Mouse (Mus musculus) limb, embryonic 10.5 days (tissue): ENCODE data around the gene Dst. TPM values are rescaled to one million over a fixed set of nuclear protein-coding genes. Genes with fewer than 3 reads are reported as not detected.

Experiments used
- DNase-seq: peaks from one replicate; pipeline ENCODE4 v3.0.0-alpha.2; 2017; ENCODE audit warnings: low spot score
- H3K27ac ChIP-seq: fragments of 300-500 bp; sonication (generic); 2 replicates; pipeline ENCODE4 v1.5.1; 2016; ENCODE audit warnings: mild to moderate bottlenecking
- H3K27me3 ChIP-seq: fragments of 300-500 bp; sonication (generic); 2 replicates; pipeline ENCODE4 v1.6.1; 2016; ENCODE audit warnings: low read depth, mild to moderate bottlenecking; ENCODE audit not compliant: poor library complexity, severe bottlenecking
- H3K36me3 ChIP-seq: fragments of 300-500 bp; sonication (generic); 2 replicates; pipeline ENCODE4 v1.6.1; 2016; ENCODE audit warnings: mild to moderate bottlenecking, moderate library complexity
- H3K4me1 ChIP-seq: fragments of 300-500 bp; sonication (generic); 2 replicates; pipeline ENCODE4 v1.6.1; 2016
- H3K4me3 ChIP-seq: fragments of 300-500 bp; sonication (generic); 2 replicates; pipeline ENCODE4 v1.5.1; 2016; ENCODE audit warnings: mild to moderate bottlenecking, moderate library complexity
- H3K9me3 ChIP-seq: fragments of 300-500 bp; sonication (generic); replicated peaks from 2 replicates; pipeline ENCODE4 v1.6.1; 2016; ENCODE audit warnings: mild to moderate bottlenecking
- WGBS: fragments of 180-500 bp; shearing (Covaris S2); methylation state at CpG from one replicate; pipeline ENCODE4 v1.1.7; 2016; 5-methylcytosine and 5-hydroxymethylcytosine counted together
- polyA plus RNA-seq: library from polyadenylated mRNA; unstranded; fragments of >200 nt; fragmentation: Nextera tagmentation; extraction: Ambion mirVana; gene quantifications from 2 replicates; pipeline ENCODE4 v1.2.1, GENCODE M21; 2016

Gene Dst
- polyA plus RNA-seq, 1 experiment from 2014 or later: 9.7 TPM

DNA sequence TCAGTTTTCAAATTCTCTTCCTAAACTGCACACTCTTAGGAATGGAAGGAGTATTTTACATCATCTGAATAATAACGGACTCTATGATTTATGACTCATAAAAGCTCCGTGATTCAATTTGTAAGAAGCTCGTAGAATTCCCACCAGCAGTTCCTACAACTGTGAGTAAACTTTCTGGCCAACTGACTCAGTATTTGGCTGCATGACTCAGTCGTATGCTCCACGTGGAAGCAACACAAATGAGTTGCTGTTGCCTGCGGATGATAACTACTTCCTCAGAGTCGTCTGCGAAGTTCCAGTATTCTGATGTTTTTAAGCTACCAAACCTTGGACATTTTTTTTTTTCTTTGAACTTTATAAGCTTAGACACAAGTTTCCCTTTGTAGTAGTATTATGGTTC is 7.8 kb upstream of the Dst start:
- 93% methylated on average over 8 of the region's 8 CpGs for WGBS

DNA sequence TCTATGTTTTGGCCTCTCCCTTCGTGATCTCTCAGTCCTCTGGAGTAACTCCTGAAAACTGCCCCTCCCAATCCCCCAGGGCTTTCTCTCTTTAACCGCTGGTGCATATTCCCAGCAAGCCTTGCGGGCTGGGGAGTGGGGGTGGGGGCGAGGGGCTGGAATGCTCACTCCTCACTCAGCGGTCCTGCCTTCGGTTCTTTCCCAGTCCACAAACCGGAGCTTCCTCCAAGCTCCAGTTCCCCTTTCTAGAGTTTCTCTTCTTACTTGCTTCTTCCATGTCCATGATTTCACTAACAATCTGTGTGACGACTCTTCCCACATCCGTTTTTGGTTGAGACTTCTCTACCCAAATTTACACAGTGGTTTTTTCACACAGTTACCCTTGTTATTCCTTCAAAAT is 4.4 kb upstream of the Dst start:
- Histone ChIP-seq H3K4me1 (peaks cover 20% of the 10 kb centered on the region), H3K36me3 (no peaks in the 10 kb centered on the region), H3K4me3 (peak overlapping the region; percentile 16; the same call in 1 of the 2 replicates), H3K27me3 (peaks cover 34% of the 10 kb centered on the region), H3K9me3 (no peaks in the 10 kb centered on the region), H3K27ac (no peak overlapping the region)
- WGBS: 36% methylated on average over 9 of the region's 9 CpGs
- DNase-seq: no peak

More for the DNA sequence above, 7.8 kb upstream of the Dst start:
- Histone ChIP-seq H3K4me1 (peaks cover 4% of the 10 kb centered on the region; the same call in 1 of the 2 replicates), H3K27me3 (peaks cover 6% of the 10 kb centered on the region; the same call in 1 of the 2 replicates), H3K9me3 (no peaks in the 10 kb centered on the region), H3K4me3 (no peak overlapping the region), H3K27ac (no peak overlapping the region), H3K36me3 (no peaks in the 10 kb centered on the region)
- DNase-seq: no peak

DNA sequence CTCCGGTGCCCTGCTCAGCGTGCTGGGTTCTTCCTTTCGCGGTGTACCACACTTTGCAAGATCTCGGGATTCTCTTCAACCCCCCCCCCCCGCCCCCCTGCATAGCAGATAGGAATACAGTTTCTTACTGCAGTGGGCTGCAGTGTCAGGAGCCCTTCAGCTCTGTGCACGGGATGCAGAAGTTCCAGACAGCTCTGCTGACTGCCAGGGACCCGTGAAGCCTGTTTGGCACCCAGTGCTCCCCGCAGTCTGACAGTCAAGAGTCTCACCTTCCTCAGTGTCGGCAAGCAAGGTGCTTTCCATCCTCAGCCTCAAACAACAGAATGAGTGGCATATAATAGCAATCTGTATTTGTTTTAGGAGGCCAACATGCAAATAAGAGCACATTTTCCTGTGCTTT is 1.8 kb upstream of the Dst start:
- Histone ChIP-seq H3K9me3 (no peaks in the 10 kb centered on the region), H3K4me3 (no peak overlapping the region), H3K4me1 (peaks cover 25% of the 10 kb centered on the region), H3K36me3 (no peaks in the 10 kb centered on the region), H3K27me3 (peaks cover 49% of the 10 kb centered on the region), H3K27ac (no peak overlapping the region)
- 39% methylated on average over 10 of the region's 10 CpGs for WGBS
- no peak for DNase-seq

DNA sequence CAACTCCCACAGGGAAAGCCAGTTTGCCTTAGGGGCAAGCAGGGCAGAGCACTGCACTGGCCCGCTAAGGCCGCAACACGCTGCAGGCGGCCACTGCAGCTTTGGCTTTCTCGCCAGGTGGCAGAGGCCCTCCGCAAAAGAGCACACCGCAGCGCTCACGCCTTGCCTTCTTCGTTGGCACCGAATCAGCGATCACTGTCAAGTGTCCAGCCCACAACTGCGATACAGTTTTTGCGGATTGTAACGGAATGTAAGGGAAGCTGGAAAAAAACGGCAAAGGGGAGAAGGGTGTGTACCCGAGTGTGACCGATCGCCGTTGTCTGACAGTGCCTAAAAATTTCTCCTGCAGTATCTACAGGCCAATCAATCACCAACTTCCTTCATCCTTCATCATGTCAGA is 1.1 kb upstream of the Dst start:
- Histone ChIP-seq H3K4me3 (peak overlapping the region; percentile 74), H3K4me1 (peaks cover 25% of the 10 kb centered on the region), H3K9me3 (no peaks in the 10 kb centered on the region), H3K27ac (no peak overlapping the region), H3K27me3 (peaks cover 49% of the 10 kb centered on the region), H3K36me3 (no peaks in the 10 kb centered on the region)
- WGBS: 2% methylated on average over 20 of the region's 20 CpGs
- peak; percentile 50 for DNase-seq

DNA sequence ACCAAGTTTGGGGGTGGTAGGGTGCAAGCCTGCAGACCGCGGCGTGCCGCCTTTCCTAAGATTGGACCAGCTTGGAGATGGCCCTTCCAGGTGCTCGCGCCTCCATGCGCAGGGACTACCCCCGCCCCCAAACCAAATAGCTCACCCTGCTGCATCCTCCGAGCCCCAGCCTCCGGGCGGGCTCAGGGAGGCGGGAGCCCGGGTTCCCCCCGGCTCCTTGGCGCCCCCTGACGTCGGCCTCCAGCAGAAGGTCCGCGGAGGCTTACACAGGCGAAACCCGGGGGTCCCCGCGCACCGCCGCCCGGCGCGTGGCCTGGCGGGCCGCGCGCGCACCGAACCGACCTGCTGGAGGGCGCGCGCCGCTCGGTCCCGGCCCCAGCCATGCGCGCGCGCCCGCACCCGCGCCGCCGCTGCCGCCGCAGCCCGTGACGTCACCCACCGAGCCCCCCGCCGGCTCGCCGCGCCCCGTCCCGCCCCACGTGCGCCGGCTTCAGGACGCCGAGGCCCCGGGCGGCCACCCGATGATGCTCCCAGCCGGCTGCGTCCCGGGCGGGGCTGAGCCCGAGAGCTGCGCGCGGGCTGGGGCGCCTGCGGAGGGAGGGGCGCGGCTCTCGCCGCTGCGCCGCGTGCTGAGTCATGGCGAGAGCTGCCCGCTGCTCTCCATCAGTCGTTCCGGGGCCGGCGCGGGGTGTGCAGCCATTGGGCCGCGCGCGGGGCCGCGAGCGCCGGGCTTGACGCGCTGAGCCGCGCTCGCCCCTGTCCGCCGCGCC is 419 bp upstream of the Dst start, which contains the start of gene Bend6:
Gene Bend6, minus strand, starts transcription at position 396 of the 770 bp plus-strand sequence.
- H3K27ac ChIP-seq: peak within 1 kb of the TSS; percentile 85
- 1% methylated on average over 105 of the region's 110 CpGs for WGBS
- peaks cover 49% of the 10 kb centered on the region for H3K27me3 ChIP-seq
- peak within 1 kb of the TSS; percentile 74 for H3K4me3 ChIP-seq
- H3K4me1 ChIP-seq: peaks cover 25% of the 10 kb centered on the region
- no peaks in the 10 kb centered on the region for H3K36me3 ChIP-seq
- H3K9me3 ChIP-seq: no peaks in the 10 kb centered on the region
- DNase-seq: peak; percentile 78

DNA sequence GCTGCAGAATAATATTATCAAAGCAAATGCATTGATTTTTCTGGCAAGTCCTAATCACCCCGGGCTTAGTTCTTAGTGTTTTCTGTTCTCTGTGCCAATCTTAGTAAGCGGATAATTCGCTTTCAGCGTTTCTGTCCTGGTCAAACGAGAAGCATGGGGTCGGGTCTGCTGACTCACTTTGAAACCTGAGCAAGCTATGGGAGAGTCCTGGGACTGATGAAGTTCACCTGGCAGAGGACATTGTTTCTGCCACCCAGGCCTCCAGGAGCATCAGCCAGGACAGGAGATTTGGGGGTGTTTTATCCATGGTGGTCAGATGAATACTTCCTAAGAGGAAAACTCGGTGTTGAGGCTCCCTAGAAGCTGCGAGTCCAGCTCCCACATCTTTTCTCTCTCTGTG is 3.6 kb downstream of the Dst start:
- Histone ChIP-seq H3K27ac (no peak overlapping the region), H3K36me3 (0 out of 2 replicates have a peak, but pooled peaks cover 2% of the 10 kb centered on the region), H3K4me3 (no peak overlapping the region), H3K27me3 (peaks cover 31% of the 10 kb centered on the region), H3K4me1 (peaks cover 22% of the 10 kb centered on the region), H3K9me3 (no peaks in the 10 kb centered on the region)
- WGBS: 79% methylated on average over 8 of the region's 8 CpGs
- peak; percentile 23 for DNase-seq

DNA sequence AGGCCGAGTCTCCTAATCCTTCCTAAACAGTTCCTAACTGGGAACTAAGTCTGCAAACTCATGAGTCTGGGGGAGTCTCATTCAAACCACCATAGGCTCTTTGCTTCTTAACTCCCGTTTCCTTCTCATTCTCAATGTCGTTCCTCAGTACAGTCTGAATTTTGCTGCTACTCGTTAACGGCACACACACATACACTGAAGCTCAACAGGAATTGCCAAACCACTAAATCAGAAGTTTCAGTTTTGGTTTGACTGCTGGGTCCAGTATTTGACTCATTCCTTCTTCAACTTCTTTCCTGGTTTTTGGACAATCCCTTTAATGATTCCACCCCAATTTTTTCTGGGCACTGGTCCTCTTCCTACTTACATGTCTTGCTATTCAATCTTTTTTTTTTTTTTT is 8.5 kb downstream of the Dst start:
- Histone ChIP-seq H3K27ac (no peak overlapping the region), H3K9me3 (no peaks in the 10 kb centered on the region), H3K27me3 (no peaks in the 10 kb centered on the region), H3K36me3 (0 out of 2 replicates have a peak, but pooled peaks cover 2% of the 10 kb centered on the region), H3K4me1 (no peaks in the 10 kb centered on the region), H3K4me3 (no peak overlapping the region)
- no peak for DNase-seq
- 94% methylated on average over 5 of the region's 5 CpGs for WGBS

DNA sequence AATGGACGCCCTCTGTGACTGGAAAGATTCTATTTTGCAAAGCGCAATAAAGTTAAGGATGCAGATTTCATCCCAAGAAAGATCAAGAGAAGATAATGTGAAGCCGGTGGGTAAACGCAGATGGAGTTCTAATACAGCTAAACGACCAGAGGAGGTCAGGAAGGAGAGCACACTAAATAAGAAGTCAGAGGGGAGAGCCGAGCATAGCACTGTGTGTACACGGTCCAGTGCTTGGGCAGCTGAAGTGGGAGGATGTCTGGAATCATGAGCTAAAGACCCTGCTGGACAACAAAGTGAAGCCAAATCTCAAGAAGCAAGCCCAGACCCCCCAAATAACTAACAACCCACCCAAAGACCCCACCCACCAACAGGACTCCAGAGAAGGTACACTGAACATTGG is 14.9 kb downstream of the Dst start:
- H3K27ac ChIP-seq: no peak overlapping the region
- H3K36me3 ChIP-seq: no peaks in the 10 kb centered on the region
- no peak overlapping the region for H3K4me3 ChIP-seq
- peaks cover 3% of the 10 kb centered on the region; the same call in 1 of the 2 replicates for H3K4me1 ChIP-seq
- no peaks in the 10 kb centered on the region for H3K27me3 ChIP-seq
- no peaks in the 10 kb centered on the region for H3K9me3 ChIP-seq
- 79% methylated on average over 7 of the region's 7 CpGs for WGBS
- DNase-seq: peak; percentile 19

DNA sequence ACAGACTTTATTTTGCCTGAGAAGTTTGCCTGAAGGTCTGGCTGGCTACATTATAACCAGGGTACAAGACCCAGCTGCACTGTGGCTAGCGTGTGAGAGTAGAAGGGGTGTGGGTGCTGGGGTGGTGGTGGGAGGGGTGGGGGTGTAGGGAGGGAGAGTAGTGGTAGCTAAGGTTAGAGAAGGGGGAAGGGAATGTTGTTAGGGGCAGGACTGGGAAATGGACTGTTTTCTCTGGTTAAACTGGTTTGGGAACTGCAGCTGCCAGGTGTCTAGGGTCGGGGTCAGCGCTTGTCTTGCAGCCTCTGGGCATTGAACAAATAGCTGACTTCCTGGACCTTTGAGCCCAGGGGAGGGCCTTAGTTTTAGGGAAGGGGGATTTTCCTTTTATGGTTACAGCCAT is 17.3 kb downstream of the Dst start:
- peaks cover 3% of the 10 kb centered on the region; the same call in 1 of the 2 replicates for H3K4me1 ChIP-seq
- H3K36me3 ChIP-seq: no peaks in the 10 kb centered on the region
- H3K9me3 ChIP-seq: no peaks in the 10 kb centered on the region
- no peak for DNase-seq
- H3K4me3 ChIP-seq: no peak overlapping the region
- WGBS: 55% methylated on average over 3 of the region's 3 CpGs
- H3K27ac ChIP-seq: no peak overlapping the region
- H3K27me3 ChIP-seq: no peaks in the 10 kb centered on the region

DNA sequence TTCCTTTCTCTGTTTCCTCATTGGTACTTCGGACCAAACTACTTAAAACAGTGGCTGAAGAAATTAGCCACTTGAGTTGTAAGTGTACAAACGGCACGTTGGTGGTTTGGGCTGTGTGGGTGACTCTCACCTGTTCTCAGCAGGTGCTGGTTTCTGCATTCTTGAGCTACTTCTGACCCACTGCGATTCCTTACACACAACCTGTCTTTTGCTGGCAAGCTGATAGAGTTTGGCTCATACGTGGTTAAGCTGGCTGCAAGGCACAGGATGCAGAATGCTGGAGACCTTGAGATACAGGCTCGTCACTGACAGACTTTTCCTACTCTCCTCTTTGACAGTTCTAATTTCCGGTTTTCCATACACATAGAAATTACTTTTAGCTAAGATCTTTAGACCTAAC is 19.4 kb downstream of the Dst start:
- Histone ChIP-seq H3K36me3 (no peaks in the 10 kb centered on the region), H3K27me3 (no peaks in the 10 kb centered on the region), H3K4me3 (no peak overlapping the region), H3K4me1 (peaks cover 3% of the 10 kb centered on the region; the same call in 1 of the 2 replicates), H3K9me3 (no peaks in the 10 kb centered on the region), H3K27ac (no peak overlapping the region)
- DNase-seq: no peak
- 96% methylated on average over 7 of the region's 7 CpGs for WGBS

DNA sequence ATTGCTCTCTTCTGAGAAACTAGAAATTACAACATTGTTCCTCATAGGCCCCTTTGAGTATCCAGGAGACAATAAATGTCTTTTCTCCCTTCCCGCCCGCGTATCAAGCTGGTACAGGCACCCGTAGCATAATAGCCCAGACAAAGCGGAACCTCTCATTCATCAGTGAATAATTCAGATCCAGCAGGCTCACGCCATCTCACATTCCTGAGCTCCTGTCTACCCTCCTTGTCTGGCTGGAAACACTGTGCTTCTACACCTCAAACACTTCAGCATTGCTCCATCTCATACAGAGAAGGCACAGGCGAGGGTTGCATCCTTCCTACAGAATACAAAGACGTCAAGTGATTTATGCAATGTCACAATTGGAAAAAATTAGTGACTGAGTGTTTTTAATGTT is 23.8 kb downstream of the Dst start:
- WGBS: 93% methylated on average over 8 of the region's 8 CpGs
- no peak overlapping the region for H3K4me3 ChIP-seq

DNA sequence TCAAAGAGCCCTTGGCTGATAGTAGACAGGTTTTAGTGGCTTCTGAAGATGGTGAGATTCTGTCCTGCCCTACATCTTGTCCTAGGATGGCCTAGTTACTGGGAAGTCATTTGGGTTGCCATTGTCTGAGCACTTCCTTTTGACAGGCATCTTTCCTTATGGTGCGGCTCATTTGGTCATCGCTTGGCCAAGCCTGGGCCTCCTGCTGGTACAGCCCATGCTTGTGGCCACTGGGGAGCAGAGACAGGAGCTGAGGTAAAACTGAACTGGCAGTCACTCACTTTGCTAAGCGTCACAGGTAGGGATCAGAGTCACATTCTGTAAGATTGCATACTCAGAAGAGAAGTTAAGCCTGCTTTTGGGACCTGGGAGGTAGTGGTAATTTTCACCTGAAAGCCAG is 24.2 kb downstream of the Dst start:
- Histone ChIP-seq H3K4me3 (no peak overlapping the region), H3K27me3 (no peaks in the 10 kb centered on the region), H3K9me3 (no peaks in the 10 kb centered on the region), H3K36me3 (no peaks in the 10 kb centered on the region), H3K4me1 (no peaks in the 10 kb centered on the region), H3K27ac (no peak overlapping the region)
- DNase-seq: peak; percentile 12
- WGBS: 90% methylated on average over 3 of the region's 3 CpGs

More for the DNA sequence above, 23.8 kb downstream of the Dst start:
- peak; percentile 21 for DNase-seq
- Histone ChIP-seq H3K4me1 (no peaks in the 10 kb centered on the region), H3K36me3 (no peaks in the 10 kb centered on the region), H3K27me3 (no peaks in the 10 kb centered on the region), H3K9me3 (no peaks in the 10 kb centered on the region), H3K27ac (no peak overlapping the region)

DNA sequence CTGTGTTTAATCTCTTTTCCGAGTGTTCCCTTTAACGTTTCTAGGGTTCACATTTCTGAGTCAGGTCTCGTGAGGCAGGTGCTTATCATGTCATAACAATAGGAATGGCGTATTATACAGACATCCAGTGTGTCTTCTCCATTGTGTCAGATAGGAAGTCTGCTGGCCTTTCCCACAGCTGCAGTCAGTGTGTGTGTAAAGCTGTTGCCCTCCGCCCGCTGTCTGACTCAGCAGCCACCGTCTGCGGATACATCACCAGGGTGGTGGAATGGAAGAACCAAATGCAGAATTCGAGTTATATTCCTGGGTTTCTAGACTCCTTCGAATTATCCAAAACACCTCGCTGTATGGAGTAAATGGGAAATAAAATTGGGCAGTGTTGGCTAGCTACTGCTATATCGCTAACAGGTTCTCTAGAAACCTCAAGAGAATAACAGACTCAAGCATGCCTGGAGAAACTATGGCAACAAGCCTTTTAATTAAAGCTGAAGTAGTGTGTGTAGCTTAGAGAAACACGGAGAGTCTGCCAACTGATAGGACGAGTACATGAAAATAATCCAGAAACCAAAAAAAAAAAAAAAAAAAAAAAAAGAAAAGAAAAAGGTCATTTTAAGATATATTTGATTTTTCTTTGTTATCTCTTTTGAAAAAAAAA is 24.9 kb downstream of the Dst start:
- H3K36me3 ChIP-seq: no peaks in the 10 kb centered on the region
- H3K27me3 ChIP-seq: no peaks in the 10 kb centered on the region
- H3K4me1 ChIP-seq: no peaks in the 10 kb centered on the region
- H3K9me3 ChIP-seq: no peaks in the 10 kb centered on the region
- 91% methylated on average over 14 of the region's 14 CpGs for WGBS
- peak; percentile 21 for DNase-seq
- H3K4me3 ChIP-seq: no peak overlapping the region
- H3K27ac ChIP-seq: no peak overlapping the region
